Mouse (Mus musculus): ENCODE measurements around the gene Mgll.

The Mgll gene

GRCm38 (mm10) chr6:88804966-88805577 is 80.9 kb downstream of the Mgll start:
- no peak for DNase-seq

- DNase-seq: no peak
Measured at GRCm38 (mm10) chr6:88809091-88810037, 85.2 kb downstream of the Mgll start.

GRCm38 (mm10) chr6:88810291-88810690 is 86.1 kb downstream of the Mgll start:
- DNase-seq: no peak

GRCm38 (mm10) chr6:88811396-88811795 is 87.2 kb downstream of the Mgll start:
- no peak for DNase-seq

GRCm38 (mm10) chr6:88811880-88812400 is 87.7 kb downstream of the Mgll start:
- no peak for DNase-seq

GRCm38 (mm10) chr6:88812886-88813285 is 88.7 kb downstream of the Mgll start:
- peak; percentile 53 to 68 for DNase-seq

- DNase-seq: no peak
Measured at GRCm38 (mm10) chr6:88813832-88814231, 89.6 kb downstream of the Mgll start.

- no peak for DNase-seq
Measured at GRCm38 (mm10) chr6:88815036-88815435, 90.8 kb downstream of the Mgll start.

GRCm38 (mm10) chr6:88815489-88815888 is 91.3 kb downstream of the Mgll start:
- DNase-seq: no peak

- no peak for DNase-seq
Measured at GRCm38 (mm10) chr6:88816913-88817312, 92.7 kb downstream of the Mgll start.

- DNase-seq: no peak
Measured at GRCm38 (mm10) chr6:88820853-88821252, 96.6 kb downstream of the Mgll start.

- no peak for DNase-seq
Measured at GRCm38 (mm10) chr6:88821294-88821693, 97.1 kb downstream of the Mgll start.

- peak; percentile 84 to 88 for DNase-seq
Measured at GRCm38 (mm10) chr6:88821901-88822300, 97.7 kb downstream of the Mgll start.

GRCm38 (mm10) chr6:88824183-88824582 is 100.0 kb downstream of the Mgll start:
- DNase-seq: peak in 1 of 2 experiments; percentile 22

- peak in 1 of 2 experiments; percentile 9 for DNase-seq
Measured at GRCm38 (mm10) chr6:88826088-88826487, 101.9 kb downstream of the Mgll start.

- DNase-seq: peak in 1 of 2 experiments; percentile 45
Measured at GRCm38 (mm10) chr6:88826545-88826944, 102.3 kb downstream of the Mgll start.

- no peak for DNase-seq
Measured at GRCm38 (mm10) chr6:88826965-88827364, 102.8 kb downstream of the Mgll start.

GRCm38 (mm10) chr6:88827395-88828205 is 103.4 kb downstream of the Mgll start:
- DNase-seq: peak in 1 of 2 experiments; percentile 46

GRCm38 (mm10) chr6:88828206-88829009 is 104.2 kb downstream of the Mgll start:
- DNase-seq: no peak

GRCm38 (mm10) chr6:88829579-88829978 is 105.4 kb downstream of the Mgll start:
- DNase-seq: no peak

GRCm38 (mm10) chr6:88830112-88830702 is 106.0 kb downstream of the Mgll start:
- DNase-seq: no peak

Measured in cerebellum, postnatal 36 days (tissue).